Mouse (Mus musculus) hindbrain, embryonic 13.5 days (tissue): ENCODE results near the gene Irs2. TPM values are rescaled to one million over a fixed set of nuclear protein-coding genes. Genes with fewer than 3 reads are reported as not detected.

Experiments used
- ATAC-seq: fragments of 200-750 bp; cut with Nextera tagmentation; 2 replicates; pipeline ENCODE4 v1.8.0; 2017; ENCODE audit warnings: moderate TSS enrichment; ENCODE audit not compliant: low FRiP score
- H3K27ac ChIP-seq: fragments of 300-500 bp; sonication (generic); 2 replicates; pipeline ENCODE4 v1.5.1; 2015; ENCODE audit warnings: inconsistent platforms, mild to moderate bottlenecking, moderate library complexity
- H3K27me3 ChIP-seq: fragments of 300-500 bp; sonication (generic); 2 replicates; pipeline ENCODE4 v1.6.1; 2015; ENCODE audit warnings: mild to moderate bottlenecking, inconsistent platforms
- H3K36me3 ChIP-seq: fragments of 300-500 bp; sonication (generic); 2 replicates; pipeline ENCODE4 v1.6.1; 2015; ENCODE audit warnings: mild to moderate bottlenecking, inconsistent platforms
- H3K4me1 ChIP-seq: fragments of 300-500 bp; sonication (generic); replicated peaks from 2 replicates; pipeline ENCODE4 v1.6.1; 2015; ENCODE audit warnings: inconsistent platforms
- H3K4me2 ChIP-seq: fragments of 300-500 bp; sonication (generic); 2 replicates; pipeline ENCODE4 v1.6.1; 2015; ENCODE audit warnings: inconsistent platforms, mild to moderate bottlenecking, moderate library complexity
- H3K4me3 ChIP-seq: fragments of 300-500 bp; sonication (generic); 2 replicates; pipeline ENCODE4 v1.5.1; 2015; ENCODE audit warnings: mild to moderate bottlenecking, inconsistent platforms
- H3K9ac ChIP-seq: fragments of 300-500 bp; sonication (generic); 2 replicates; pipeline ENCODE4 v1.6.1; 2015; ENCODE audit warnings: mild to moderate bottlenecking, inconsistent platforms
- H3K9me3 ChIP-seq: fragments of 300-500 bp; sonication (generic); 2 replicates; pipeline ENCODE4 v1.6.1; 2016; ENCODE audit warnings: inconsistent platforms
- WGBS: fragments of 180-500 bp; shearing (Covaris S2); methylation state at CpG from one replicate; pipeline ENCODE4 v1.1.7; 2015; 5-methylcytosine and 5-hydroxymethylcytosine counted together
- polyA plus RNA-seq: library from polyadenylated mRNA; unstranded; fragments of >200 nt; fragmentation: Nextera tagmentation; extraction: Ambion mirVana; gene quantifications from 2 replicates; pipeline ENCODE4 v1.2.1, GENCODE M21; 2015

Gene Irs2
- polyA plus RNA-seq, 1 experiment from 2014 or later: 4.6 TPM

DNA sequence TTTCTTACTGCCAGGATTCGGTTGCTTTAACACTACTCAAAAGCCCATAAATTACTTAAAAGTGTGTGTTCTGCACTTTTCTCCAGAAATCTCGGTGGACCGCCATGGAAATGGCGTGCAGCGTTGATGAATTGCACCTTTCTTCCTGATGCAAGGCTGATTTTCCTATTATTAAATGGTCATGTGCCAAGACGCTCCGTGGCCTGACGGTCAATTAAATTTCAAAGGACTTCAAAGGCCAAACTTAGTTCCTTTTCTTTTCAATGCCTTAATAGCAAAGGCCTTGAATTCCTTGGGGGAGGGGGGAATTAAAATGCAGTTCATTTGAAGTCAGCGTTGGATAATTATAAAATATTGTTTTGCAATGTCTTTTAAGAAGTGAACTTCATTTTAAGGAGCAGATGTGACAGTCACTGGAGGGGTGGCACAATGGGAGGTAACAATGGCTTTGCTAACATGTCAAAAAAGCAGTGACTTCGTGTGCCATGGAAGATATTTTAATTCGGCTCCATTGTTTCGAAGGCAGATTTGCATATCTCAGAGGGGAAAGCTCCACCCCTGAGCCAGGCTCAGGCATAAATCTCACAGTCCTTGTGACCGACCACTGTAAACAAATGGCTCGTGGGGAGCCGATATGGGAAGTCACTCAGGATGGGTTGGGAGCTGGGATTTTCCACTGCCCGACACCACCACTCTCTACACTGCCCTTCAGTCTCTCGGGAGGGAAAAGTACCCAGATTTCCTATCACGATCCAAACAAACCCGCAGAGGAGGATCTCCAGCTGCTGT, 27.6 kb upstream of the Irs2 start:
- ATAC-seq: peak; percentile 74; the same call in 1 of the 2 replicates
- Histone ChIP-seq H3K4me1 (peaks cover 19% of the 10 kb centered on the region), H3K4me2 (peak overlapping the region; percentile 42), H3K4me3 (no peak overlapping the region), H3K27me3 (no peaks in the 10 kb centered on the region), H3K27ac (peak overlapping the region; percentile 35), H3K9ac (no peak overlapping the region), H3K36me3 (no peaks in the 10 kb centered on the region), H3K9me3 (no peaks in the 10 kb centered on the region)
- WGBS: 11% methylated on average over 19 of the region's 19 CpGs

DNA sequence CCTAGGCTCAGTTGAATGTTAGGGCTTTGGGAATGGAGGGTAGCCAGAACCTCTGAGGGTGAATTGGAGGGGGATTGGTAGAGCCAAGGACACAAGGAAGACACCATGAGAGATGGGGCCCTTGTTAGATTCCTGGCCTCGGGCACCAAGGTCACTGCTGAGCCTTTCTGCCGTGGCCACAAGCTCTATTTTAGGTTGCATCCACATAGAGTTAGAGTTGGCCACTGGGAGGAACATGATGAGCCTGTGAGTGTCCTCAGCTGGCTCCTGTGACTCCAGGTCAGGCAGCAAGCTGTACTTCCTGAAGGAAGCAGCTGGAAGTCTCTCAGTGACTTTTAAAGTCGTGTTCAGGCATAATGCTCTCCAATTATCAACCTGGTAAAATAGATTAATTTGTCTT, 16.6 kb upstream of the Irs2 start:
- Histone ChIP-seq H3K27ac (no peak overlapping the region), H3K4me3 (no peak overlapping the region), H3K27me3 (no peaks in the 10 kb centered on the region), H3K4me2 (no peak overlapping the region), H3K9ac (no peak overlapping the region), H3K9me3 (no peaks in the 10 kb centered on the region), H3K4me1 (no peaks in the 10 kb centered on the region), H3K36me3 (no peaks in the 10 kb centered on the region)
- ATAC-seq: no peak
- WGBS: 74% methylated on average over 3 of the region's 3 CpGs

DNA sequence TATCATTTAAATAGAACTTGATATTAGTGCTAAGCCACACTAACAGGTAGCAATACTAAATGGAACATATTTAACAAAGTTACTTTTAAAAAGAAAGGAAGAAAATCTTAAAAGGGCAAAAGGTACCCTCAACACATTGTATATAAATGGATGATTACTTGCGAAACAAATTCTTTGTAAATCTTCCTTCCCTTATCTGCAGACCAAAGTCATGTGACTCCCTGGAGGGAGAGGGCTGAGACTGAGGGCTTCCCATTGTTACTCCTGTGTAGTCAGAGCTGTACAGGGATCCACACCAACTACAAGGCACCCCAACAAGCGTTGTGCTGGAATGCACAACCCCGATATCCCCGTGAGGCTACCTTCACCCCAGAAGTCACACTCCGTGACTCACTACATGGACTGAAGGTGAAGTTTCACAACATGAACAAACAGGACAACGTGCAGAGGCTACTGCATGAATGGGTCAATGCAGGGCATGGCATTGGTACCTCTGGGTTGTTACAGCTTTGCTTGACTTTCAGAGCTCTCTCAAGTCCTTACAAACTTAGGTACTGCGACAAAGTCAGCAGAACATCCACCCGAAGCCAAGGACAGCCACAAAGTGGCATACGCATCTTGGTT, 12.8 kb upstream of the Irs2 start:
- H3K27me3 ChIP-seq: no peaks in the 10 kb centered on the region
- no peak overlapping the region for H3K27ac ChIP-seq
- no peaks in the 10 kb centered on the region for H3K4me1 ChIP-seq
- WGBS: 93% methylated on average over 9 of the region's 9 CpGs
- no peak overlapping the region for H3K9ac ChIP-seq
- no peaks in the 10 kb centered on the region for H3K9me3 ChIP-seq
- no peak overlapping the region for H3K4me2 ChIP-seq
- no peaks in the 10 kb centered on the region for H3K36me3 ChIP-seq
- ATAC-seq: no peak
- no peak overlapping the region for H3K4me3 ChIP-seq

DNA sequence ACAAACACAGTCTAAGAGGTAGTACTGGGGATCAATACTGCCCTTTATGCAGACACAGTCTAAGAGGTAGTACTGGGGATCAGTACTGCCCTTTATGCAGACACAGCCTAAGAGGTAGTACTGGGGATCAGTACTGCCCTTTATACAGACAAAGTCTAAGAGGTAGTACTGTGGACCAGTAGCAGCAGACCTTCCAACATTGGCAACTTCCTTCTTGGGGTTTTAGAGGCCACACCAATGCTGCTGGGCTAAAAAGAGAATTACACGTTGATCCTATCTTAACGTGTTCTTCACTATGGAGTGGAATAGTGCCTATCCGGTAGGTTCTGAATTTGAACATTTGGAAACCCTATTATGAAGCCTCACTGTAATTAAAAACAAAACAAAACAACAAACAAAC, 7.4 kb upstream of the Irs2 start:
- 88% methylated on average over 3 of the region's 3 CpGs for WGBS
- H3K9ac ChIP-seq: no peak overlapping the region
- H3K9me3 ChIP-seq: no peaks in the 10 kb centered on the region
- no peak overlapping the region for H3K27ac ChIP-seq
- no peak for ATAC-seq
- H3K36me3 ChIP-seq: no peaks in the 10 kb centered on the region
- no peaks in the 10 kb centered on the region for H3K27me3 ChIP-seq
- H3K4me1 ChIP-seq: peaks cover 14% of the 10 kb centered on the region
- H3K4me3 ChIP-seq: no peak overlapping the region
- no peak overlapping the region for H3K4me2 ChIP-seq

DNA sequence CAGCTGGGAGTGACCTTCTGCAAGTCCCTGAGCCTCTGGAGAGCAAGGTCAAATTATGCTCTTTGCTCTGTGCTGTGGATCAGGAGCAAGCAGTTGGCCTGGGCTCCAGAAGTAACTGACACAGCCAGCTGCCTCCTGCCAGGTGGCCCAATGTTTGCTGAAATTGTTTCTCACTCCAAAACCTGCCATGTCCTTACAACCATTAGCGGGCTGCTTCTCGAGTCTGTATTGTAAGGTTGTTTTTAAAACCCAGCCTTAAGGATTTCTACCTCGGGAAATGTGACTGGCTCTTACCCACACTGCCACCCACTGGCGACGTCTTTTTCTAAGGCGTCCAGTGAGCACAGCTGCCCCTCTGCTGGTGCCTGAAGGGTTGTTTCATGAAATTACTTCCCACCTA, 5.0 kb upstream of the Irs2 start:
- no peaks in the 10 kb centered on the region for H3K36me3 ChIP-seq
- H3K4me2 ChIP-seq: no peak overlapping the region
- ATAC-seq: no peak
- WGBS: 2% methylated on average over 6 of the region's 6 CpGs
- no peak overlapping the region for H3K4me3 ChIP-seq
- peaks cover 25% of the 10 kb centered on the region for H3K4me1 ChIP-seq
- 0 out of 2 replicates have a peak overlapping the region, but pooled peaks have one; percentile 2 for H3K9ac ChIP-seq
- H3K27ac ChIP-seq: no peak overlapping the region
- H3K9me3 ChIP-seq: no peaks in the 10 kb centered on the region
- no peaks in the 10 kb centered on the region for H3K27me3 ChIP-seq

DNA sequence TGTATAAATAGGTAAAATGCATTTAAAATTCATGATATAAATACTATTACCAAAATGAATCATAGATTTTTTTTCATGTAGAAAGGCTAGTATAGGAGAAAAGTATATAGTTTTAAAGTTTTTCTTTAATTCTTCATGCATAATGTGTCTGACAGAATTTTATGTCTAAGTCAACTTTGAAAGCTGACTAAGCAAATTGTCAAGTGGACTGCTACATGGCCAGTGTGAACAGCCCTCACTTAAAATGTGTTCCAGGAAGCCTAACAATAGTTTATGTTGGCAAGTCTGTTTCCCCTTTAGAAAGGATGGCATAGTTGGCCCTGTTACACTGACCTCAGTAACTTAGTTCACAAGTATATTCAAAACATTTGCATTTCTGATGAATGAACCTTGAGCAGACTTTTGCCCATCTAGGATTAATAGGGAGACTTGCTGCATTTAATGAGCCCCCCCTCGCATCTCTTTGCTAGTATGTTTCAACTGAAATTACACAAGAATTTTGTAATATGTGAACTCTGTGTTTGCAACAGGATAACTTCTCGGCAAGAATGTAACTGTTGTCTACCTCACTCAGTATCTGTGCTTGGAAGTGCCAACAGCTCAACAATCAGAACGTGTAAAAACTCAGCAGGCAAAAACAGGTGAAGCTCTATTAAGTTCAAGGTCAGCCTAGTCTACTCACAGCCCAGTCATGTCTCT, 3.7 kb upstream of the Irs2 start:
- H3K4me1 ChIP-seq: peaks cover 29% of the 10 kb centered on the region
- H3K27ac ChIP-seq: no peak overlapping the region
- no peaks in the 10 kb centered on the region for H3K27me3 ChIP-seq
- no peaks in the 10 kb centered on the region for H3K9me3 ChIP-seq
- H3K4me2 ChIP-seq: no peak overlapping the region
- H3K36me3 ChIP-seq: no peaks in the 10 kb centered on the region
- no peak overlapping the region for H3K4me3 ChIP-seq
- H3K9ac ChIP-seq: no peak overlapping the region
- ATAC-seq: no peak
- 83% methylated on average over 3 of the region's 3 CpGs for WGBS

DNA sequence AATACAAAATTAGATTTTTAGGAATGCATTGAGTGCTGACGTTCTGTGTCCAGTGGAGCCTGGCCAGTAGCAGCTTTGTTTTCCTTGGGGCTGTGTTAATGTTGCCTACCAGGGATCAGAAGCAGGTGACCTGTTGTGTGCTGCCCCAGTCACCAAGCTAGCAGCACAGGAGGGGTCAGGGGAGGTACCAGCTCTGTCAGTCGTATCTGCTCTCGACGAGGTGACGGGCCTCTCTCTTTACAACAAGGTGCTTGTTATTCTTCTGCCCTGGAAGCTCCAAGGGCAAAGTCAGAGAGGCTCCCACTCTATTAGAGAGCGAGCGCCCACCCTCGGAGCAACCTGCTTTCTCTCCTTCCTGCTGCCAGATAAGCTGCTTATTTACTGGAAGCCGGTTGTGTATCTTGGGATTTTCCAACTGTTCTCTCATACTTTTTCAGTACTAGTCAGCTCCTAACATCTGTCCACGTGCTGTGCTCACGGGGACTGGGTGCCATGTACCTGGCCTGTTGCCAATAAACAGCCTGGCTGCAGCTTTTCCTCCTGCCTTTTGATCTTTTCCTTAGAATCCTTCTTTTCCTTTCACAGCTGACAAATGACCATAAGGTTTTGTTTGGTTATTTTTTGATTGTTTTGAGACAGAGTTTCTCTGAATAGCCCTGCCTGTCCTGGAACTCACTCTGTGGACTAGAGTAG, 2.8 kb upstream of the Irs2 start:
- ATAC-seq: no peak
- H3K36me3 ChIP-seq: no peaks in the 10 kb centered on the region
- H3K4me1 ChIP-seq: peaks cover 38% of the 10 kb centered on the region
- H3K4me2 ChIP-seq: no peak overlapping the region
- no peaks in the 10 kb centered on the region for H3K27me3 ChIP-seq
- H3K27ac ChIP-seq: no peak overlapping the region
- WGBS: 14% methylated on average over 11 of the region's 11 CpGs
- no peaks in the 10 kb centered on the region for H3K9me3 ChIP-seq
- H3K9ac ChIP-seq: no peak overlapping the region
- no peak overlapping the region for H3K4me3 ChIP-seq

DNA sequence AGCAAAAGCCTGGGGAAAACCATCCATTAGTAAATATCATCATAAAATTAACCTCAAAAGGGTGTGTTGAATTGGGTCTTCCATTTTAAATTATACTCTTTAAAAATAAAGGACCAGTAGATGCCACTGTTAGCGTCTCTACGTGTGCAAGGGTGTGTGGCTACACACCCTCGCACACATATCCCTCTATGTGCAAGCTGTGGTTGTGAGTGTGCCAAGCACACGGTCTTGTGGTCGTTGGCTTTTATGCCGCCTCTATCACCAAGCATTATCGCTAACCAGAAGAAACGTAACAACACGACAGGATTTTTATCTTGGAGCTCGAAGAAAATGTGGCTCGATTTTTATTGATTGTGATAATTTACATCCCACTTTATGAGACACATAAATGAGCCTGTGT, 2.1 kb upstream of the Irs2 start:
- Histone ChIP-seq H3K4me1 (peaks cover 44% of the 10 kb centered on the region), H3K4me3 (no peak overlapping the region), H3K4me2 (peak overlapping the region; percentile 94), H3K27me3 (no peaks in the 10 kb centered on the region), H3K9me3 (no peaks in the 10 kb centered on the region), H3K36me3 (no peaks in the 10 kb centered on the region), H3K27ac (no peak overlapping the region; the same call in 1 of the 2 replicates), H3K9ac (0 out of 2 replicates have a peak overlapping the region, but pooled peaks have one; percentile 90)
- 53% methylated on average over 11 of the region's 11 CpGs for WGBS
- no peak for ATAC-seq

DNA sequence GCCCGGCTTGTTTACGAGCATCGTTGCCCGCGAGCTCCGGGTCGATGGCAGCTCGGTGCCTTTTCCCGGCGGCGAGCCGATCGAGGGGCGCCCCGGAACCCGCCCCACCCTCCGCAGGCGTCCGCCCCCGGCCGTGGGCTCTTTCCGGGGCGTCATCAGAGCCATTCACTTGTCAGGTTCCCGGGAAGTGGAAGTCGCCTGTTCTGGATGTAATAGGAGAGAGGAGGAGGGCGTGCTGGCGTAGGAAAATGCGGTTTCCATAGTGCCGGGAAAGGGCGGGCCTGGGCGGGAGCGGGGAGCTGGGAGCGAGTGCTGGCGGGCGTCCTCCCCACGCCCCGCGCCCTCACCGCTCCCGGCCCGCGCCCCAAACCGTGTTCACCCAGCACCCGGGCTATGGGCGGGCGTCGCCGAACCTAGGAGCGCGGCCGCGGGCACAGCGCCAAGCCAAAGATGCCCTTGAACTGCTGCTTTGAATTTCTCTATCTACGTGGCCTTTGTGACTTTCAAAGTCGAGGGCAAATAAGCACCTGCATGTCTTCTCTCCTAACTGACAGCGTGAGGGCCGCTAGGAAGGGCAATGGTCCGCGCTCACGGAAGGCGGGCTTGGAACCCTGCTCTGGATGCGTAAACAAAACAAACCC, 1.3 kb upstream of the Irs2 start:
- H3K9ac ChIP-seq: peak overlapping the region; percentile 90
- H3K4me1 ChIP-seq: peaks cover 53% of the 10 kb centered on the region
- peak overlapping the region; percentile 94 for H3K4me2 ChIP-seq
- no peaks in the 10 kb centered on the region for H3K9me3 ChIP-seq
- no peaks in the 10 kb centered on the region for H3K27me3 ChIP-seq
- 0 out of 2 replicates have a peak, but pooled peaks cover 4% of the 10 kb centered on the region for H3K36me3 ChIP-seq
- under 1% methylated on average over 62 of the region's 62 CpGs for WGBS
- H3K27ac ChIP-seq: peak overlapping the region; percentile 99
- peak; percentile 73 for ATAC-seq
- peak overlapping the region; percentile 81 for H3K4me3 ChIP-seq

DNA sequence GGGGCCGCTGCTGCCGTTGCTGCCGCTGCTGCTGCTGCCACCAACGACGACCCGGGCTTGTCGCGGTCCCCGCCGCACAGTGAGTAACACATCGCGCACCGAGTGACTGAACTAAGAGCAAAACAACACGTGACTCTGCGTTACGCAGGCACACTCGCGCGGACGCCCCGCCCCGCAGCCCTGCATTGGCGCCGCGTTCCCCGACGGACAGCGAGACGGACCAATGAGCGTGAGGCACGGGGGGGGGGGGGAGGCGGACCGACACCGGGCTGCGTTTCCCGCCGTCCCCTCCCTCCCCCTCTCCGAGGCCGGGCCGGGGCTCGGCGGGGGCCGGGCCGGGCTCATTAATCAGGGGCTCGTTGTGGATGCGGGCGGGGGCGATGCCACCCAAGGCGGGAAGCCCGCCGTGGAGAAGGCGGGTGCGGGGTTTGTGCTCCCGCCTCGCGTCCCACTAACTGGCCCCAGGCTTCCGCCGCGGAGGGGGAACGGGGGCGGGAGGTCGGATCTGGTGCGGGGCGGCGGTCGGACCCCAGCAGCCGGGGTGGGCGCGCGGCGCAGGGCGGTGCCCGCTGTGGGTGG, 673 bp upstream of the Irs2 start:
- H3K27ac ChIP-seq: peak overlapping the region; percentile 99
- peak overlapping the region; percentile 90 for H3K9ac ChIP-seq
- ATAC-seq: peak; percentile 90
- H3K27me3 ChIP-seq: no peaks in the 10 kb centered on the region
- 0 out of 2 replicates have a peak, but pooled peaks cover 4% of the 10 kb centered on the region for H3K36me3 ChIP-seq
- peaks cover 59% of the 10 kb centered on the region for H3K4me1 ChIP-seq
- peak overlapping the region; percentile 81 for H3K4me3 ChIP-seq
- no peaks in the 10 kb centered on the region for H3K9me3 ChIP-seq
- 0% methylated on average over 46 of the region's 73 CpGs for WGBS
- H3K4me2 ChIP-seq: peak overlapping the region; percentile 94

DNA sequence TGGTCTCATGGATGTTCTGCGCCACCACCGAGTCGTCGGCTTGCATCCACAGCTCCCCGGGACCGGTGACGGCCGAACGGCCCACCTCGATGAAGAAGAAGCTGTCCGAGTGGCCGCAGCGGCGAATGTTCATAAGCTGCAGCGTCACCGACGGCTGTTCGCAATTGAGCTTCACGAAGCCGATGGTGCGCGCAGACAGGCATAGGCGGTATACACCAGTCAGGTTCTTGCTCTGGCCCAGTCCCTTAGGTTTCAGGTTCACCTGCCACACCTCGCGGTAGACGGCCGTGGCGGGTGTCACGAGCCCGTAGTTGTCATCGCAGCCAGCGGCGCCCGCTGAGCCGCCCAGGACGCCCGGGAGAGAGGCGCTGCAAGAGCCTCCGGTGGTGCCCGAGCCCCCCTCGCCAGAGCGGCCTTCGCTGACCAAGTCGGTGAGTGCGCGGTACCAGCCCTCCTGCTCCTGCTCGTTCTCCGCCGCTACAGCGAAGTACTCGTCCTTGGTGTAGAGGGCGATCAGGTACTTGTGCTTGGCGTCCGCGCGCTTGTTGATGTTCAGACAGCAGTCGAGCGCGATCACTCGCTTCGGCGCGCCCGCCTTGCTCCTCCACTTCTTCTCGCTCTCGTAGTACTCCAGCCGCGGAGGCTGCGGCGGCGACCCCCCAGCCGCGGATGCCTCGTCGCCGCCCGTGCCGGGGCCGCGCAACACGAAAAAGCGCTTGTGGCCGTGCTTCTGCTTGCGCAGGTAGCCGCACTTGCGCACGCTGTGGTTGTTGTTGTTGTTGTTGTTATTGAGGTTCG, 478 bp downstream of the Irs2 start:
- 0 out of 2 replicates have a peak, but pooled peaks have one; percentile 0 for ATAC-seq
- H3K36me3 ChIP-seq: 0 out of 2 replicates have a peak, but pooled peaks cover 4% of the 10 kb centered on the region
- no peaks in the 10 kb centered on the region for H3K27me3 ChIP-seq
- under 1% methylated on average over 88 of the region's 88 CpGs for WGBS
- peak overlapping the region; percentile 94 for H3K4me2 ChIP-seq
- peak overlapping the region; percentile 81 for H3K4me3 ChIP-seq
- H3K9me3 ChIP-seq: no peaks in the 10 kb centered on the region
- peak overlapping the region; percentile 99 for H3K27ac ChIP-seq
- peaks cover 65% of the 10 kb centered on the region for H3K4me1 ChIP-seq
- H3K9ac ChIP-seq: peak overlapping the region; percentile 89
